Mouse (Mus musculus) neural tube, embryonic 14.5 days (tissue): ENCODE measurements around the gene Nup107. TPM values are rescaled to one million over a fixed set of nuclear protein-coding genes. Genes with fewer than 3 reads are reported as not detected.
"Not testable (repeated sequence)": the region's sequence is repeated elsewhere in the genome, so short reads cannot be mapped to it uniquely, and the experiment has no call there.

Experiments used
- ATAC-seq: fragments of 200-750 bp; cut with Nextera tagmentation; 2 replicates; pipeline ENCODE4 v1.8.0; 2017; ENCODE audit warnings: low read depth, mild to moderate bottlenecking, moderate TSS enrichment, moderate library complexity
- H3K27ac ChIP-seq: fragments of 300-500 bp; sonication (generic); 2 replicates; pipeline ENCODE4 v1.5.1; 2014; ENCODE audit warnings: low read depth, mild to moderate bottlenecking, control low read depth, low read length, moderate library complexity, mixed read lengths
- H3K27me3 ChIP-seq: fragments of 300-500 bp; sonication (generic); 2 replicates; pipeline ENCODE4 v1.6.1; 2014; ENCODE audit warnings: low read length; ENCODE audit not compliant: control insufficient read depth, insufficient read depth
- H3K36me3 ChIP-seq: fragments of 300-500 bp; sonication (generic); 2 replicates; pipeline ENCODE4 v1.6.1; 2014; ENCODE audit warnings: low read length, mixed read lengths; ENCODE audit not compliant: control insufficient read depth, insufficient read depth
- H3K4me1 ChIP-seq: fragments of 300-500 bp; sonication (generic); 2 replicates; pipeline ENCODE4 v1.6.1; 2014; ENCODE audit warnings: low read length; ENCODE audit not compliant: control insufficient read depth, insufficient read depth
- H3K4me2 ChIP-seq: fragments of 300-500 bp; sonication (generic); 2 replicates; pipeline ENCODE4 v1.6.1; 2014; ENCODE audit warnings: mild to moderate bottlenecking, low read depth, low read length, control low read depth
- H3K4me3 ChIP-seq: fragments of 300-500 bp; sonication (generic); 2 replicates; pipeline ENCODE4 v1.5.1; 2014; ENCODE audit warnings: low read depth, low read length, control low read depth, mixed read lengths
- H3K9ac ChIP-seq: fragments of 300-500 bp; sonication (generic); replicated peaks from 2 replicates; pipeline ENCODE4 v1.6.1; 2014; ENCODE audit warnings: low read depth, mild to moderate bottlenecking, control low read depth, low read length, mixed read lengths
- H3K9me3 ChIP-seq: fragments of 300-500 bp; sonication (generic); 2 replicates; pipeline ENCODE4 v1.6.1; 2016; ENCODE audit warnings: low read length; ENCODE audit not compliant: control insufficient read depth
- WGBS: fragments of 180-500 bp; shearing (Covaris S2); extraction: QIAGEN DNeasy Blood & Tissue Kit; methylation state at CpG from one replicate; pipeline ENCODE4 v1.1.7; 2014; 5-methylcytosine and 5-hydroxymethylcytosine counted together
- polyA plus RNA-seq: library from polyadenylated mRNA; unstranded; fragments of >200 nt; fragmentation: Nextera tagmentation; extraction: Ambion mirVana; gene quantifications from 2 replicates; pipeline ENCODE4 v1.2.1, GENCODE M21; 2014

Nup107 gene
- polyA plus RNA-seq, 1 experiment from 2014 or later = 34.5 TPM

DNA sequence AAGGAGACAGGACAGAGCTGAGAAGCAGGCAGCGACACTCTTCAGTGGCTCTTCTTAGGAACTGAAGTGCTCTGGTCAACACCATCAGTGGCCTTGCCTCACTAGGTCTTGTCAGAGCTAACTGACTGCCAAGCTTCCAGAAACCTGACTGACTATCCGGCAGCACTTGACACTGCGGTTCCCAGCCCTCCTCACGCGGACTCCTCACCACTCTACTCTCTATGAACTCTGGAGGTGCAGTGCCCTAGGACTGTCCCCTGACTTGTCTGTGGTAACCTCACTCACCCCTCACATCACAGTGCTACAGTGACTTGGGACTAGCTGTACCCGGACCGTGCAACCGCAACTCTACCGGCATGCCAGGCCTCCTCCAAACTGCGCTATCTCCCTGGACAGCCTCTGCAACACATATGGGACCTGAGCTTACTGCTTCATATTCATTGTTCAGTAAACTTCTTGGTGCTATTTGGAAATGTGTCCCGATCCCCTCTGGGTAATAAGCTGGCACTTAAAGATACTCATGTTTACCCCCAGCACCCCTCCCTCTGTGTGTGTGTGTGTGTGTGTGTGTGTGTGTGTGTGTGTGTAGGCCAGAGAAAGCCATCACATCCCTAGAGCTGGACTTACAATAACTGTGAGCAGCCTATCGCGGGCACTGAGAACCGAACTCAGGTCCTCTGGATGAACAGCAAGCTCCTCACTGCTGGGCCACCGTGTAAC lies 53.4 kb downstream of the Nup107 start:
- Histone ChIP-seq H3K4me1 (peaks cover 7% of the 10 kb centered on the region), H3K36me3 (peaks cover 37% of the 10 kb centered on the region), H3K27me3 (no peaks in the 10 kb centered on the region), H3K4me2 (no peak overlapping the region), H3K27ac (no peak overlapping the region), H3K9ac (no peak overlapping the region), H3K4me3 (no peak overlapping the region), H3K9me3 (no peaks in the 10 kb centered on the region)
- ATAC-seq = no peak
- WGBS = 97% methylated on average over 15 of the region's 15 CpGs

DNA sequence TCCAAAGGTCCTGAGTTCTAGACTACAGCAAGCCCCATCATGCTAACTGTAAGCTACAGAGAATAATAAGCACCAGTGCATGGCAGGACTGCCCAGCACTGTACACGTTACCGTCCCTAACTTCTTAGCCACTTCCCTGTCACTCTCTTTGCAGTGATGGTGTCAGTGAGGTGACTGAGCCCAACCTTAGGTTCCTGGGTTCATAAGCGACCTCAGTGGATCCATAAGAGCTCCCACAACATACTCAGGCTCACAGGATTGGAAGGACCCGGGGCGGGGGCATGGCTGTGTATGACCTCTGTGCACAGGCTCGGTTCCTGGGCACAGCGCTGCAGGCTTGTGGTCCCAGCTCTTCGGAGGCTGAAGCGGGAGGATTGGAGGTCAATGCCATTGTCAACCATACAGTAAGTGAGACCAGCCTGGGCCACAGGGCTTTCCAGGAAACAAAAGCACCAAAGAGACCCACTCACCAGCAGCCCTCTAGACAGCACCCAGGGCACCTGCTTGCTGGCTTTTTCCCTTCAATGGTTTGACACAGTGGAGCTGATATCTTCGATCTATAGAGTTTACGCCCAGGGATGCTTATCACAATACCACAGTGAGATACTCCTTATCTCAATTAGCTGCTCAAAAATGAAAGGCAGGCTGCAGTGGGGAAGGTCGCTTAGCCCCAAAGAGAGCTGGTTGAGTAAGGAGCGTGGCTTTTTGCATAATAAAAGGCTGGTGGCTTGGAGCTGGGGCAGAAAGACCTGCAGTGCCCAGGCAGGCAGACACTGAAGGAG lies 54.2 kb downstream of the Nup107 start:
- H3K4me2 ChIP-seq = no peak overlapping the region
- H3K4me3 ChIP-seq = no peak overlapping the region
- no peaks in the 10 kb centered on the region for H3K27me3 ChIP-seq
- no peak overlapping the region for H3K9ac ChIP-seq
- ATAC-seq = no peak
- WGBS = 86% methylated on average over 13 of the region's 13 CpGs
- no peaks in the 10 kb centered on the region for H3K4me1 ChIP-seq
- no peak overlapping the region for H3K27ac ChIP-seq
- peaks cover 37% of the 10 kb centered on the region for H3K36me3 ChIP-seq
- no peaks in the 10 kb centered on the region for H3K9me3 ChIP-seq

DNA sequence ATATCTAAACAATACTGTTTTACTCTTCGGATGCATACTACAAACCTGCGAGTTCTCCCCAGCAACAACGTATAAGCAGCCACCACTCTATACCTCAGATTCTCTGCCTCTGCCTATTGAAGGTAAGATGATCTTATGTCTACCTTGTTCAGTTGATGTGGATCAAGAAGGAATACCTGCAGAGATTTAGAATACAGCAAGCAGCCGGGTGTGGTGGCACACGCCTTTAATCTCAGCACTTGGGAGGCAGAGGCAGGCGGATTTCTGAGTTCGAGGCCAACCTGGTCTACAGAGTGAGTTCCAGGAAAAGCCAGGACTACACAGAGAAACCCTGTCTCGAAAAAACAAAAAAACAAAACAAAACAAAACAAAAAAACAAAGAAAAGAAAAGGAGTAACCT lies 55.0 kb downstream of the Nup107 start:
- H3K4me2 ChIP-seq, ATAC-seq: not testable (repeated sequence)

DNA sequence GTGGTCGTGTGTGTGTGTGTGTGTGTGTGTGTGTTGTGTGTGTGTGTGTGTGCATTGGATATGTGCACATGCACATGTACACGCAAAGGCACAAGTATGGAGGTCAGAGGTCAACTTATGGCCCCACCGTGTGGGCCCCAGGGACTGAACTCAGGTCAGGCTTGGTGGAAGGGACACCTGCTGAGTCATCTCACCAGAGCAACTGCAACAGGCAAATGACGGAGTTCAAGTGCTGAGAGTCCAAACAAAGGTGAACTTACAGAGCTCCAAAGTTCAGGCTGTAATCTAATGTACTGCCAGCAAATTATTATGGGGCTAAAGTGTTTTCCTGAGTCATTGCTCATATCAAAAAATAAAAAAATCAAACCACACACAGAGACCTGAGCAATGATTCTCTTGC lies 55.4 kb downstream of the Nup107 start:
- H3K4me3 ChIP-seq = no peak overlapping the region
- no peak overlapping the region for H3K9ac ChIP-seq
- no peak overlapping the region for H3K27ac ChIP-seq
- WGBS = 91% methylated on average over 4 of the region's 4 CpGs
- H3K4me1 ChIP-seq = no peaks in the 10 kb centered on the region
- H3K27me3 ChIP-seq = no peaks in the 10 kb centered on the region
- H3K36me3 ChIP-seq = peaks cover 37% of the 10 kb centered on the region
- ATAC-seq = no peak
- H3K9me3 ChIP-seq = no peaks in the 10 kb centered on the region
- no peak overlapping the region for H3K4me2 ChIP-seq

More for the DNA sequence above, 55.0 kb downstream of the Nup107 start:
- not testable (repeated sequence) for H3K9me3 ChIP-seq, H3K27me3 ChIP-seq, H3K4me1 ChIP-seq, H3K27ac ChIP-seq, H3K4me3 ChIP-seq, H3K9ac ChIP-seq
- peaks cover 37% of the 10 kb centered on the region for H3K36me3 ChIP-seq
- WGBS = 98% methylated on average over 8 of the region's 8 CpGs

DNA sequence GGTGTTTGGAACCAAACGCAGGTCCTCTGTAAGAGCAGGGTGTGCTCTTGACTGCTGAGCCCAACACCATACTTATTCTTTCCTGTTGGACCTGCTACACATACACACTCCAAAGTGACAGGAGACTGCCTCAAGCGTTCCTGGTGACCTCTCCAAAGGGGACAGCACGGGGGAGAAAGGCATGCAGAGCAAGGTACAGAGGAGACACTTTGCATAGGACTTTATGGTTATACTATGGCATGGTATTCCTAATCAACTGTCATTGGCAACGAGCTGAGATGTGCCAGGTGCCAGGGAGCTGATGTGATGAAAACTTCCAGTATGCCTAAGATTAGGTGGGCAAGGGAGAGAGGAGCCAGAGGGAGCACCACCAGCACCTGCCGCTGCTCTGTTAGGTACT lies 55.9 kb downstream of the Nup107 start:
- Histone ChIP-seq H3K4me3 (no peak overlapping the region), H3K9ac (no peak overlapping the region), H3K27ac (no peak overlapping the region), H3K4me2 (no peak overlapping the region), H3K4me1 (no peaks in the 10 kb centered on the region), H3K9me3 (no peaks in the 10 kb centered on the region), H3K36me3 (peaks cover 37% of the 10 kb centered on the region), H3K27me3 (no peaks in the 10 kb centered on the region)
- 91% methylated on average over 5 of the region's 5 CpGs for WGBS
- ATAC-seq = no peak

DNA sequence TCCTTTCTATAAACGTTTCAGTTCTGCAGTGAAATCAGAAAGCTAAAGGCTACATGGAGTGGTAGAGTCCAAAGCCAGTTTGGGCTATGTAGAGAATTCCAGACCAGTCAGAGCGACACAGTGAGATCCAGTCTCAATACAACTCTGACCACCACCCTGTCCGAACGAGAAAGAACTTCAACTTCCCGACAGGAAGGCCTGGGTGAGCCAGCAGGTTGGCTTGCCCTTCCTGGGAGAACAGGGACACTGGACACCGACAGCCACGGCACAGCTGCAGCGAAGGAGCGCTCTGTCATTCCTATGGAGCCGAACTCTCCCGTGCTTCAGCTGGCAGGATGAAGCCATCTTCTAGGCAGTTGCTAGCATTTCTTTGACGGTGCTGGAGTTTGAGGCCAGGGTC lies 57.1 kb downstream of the Nup107 start:
- ATAC-seq = not testable (repeated sequence)

DNA sequence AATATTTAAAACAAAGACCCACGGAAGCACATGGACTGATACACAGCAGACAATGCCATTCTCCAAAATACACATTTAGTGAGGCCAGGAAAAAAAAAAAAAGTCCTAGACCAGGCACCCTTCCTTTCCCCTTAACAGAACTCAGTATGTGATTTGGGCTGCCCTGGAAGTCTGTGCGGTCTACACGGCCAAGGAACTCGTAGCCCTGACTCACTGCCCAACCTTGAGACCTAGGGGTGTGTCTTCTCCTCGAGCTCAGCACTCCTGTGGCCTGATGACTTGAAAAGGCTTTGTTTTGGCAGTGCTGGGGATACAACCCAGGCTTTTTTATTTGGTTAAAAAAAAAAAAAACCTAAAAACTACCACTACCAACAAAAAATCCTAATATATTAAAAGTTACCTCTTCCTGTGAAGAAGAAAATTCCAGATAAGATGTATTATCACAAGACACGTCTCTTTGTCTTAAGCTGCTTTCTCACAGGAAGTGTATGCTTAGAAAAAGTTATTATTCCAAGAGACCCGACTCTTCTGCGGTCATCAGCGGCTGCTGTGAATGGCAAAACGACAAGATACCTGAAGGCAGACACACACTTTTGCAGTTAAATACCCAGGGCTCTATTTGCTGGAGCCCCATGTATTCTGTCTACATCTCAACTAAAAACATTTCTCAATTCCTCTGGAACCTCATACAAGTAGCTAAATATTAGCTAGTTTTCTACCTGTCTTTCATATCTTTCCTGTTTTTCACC lies 58.2 kb downstream of the Nup107 start:
- H3K27me3 ChIP-seq, H3K4me2 ChIP-seq, H3K4me1 ChIP-seq, H3K27ac ChIP-seq, ATAC-seq, H3K4me3 ChIP-seq, H3K9me3 ChIP-seq, H3K9ac ChIP-seq: not testable (repeated sequence)
- 87% methylated on average over 9 of the region's 10 CpGs for WGBS
- H3K36me3 ChIP-seq = peaks cover 30% of the 10 kb centered on the region

More for the DNA sequence above, 57.1 kb downstream of the Nup107 start:
- peaks cover 37% of the 10 kb centered on the region for H3K36me3 ChIP-seq
- not testable (repeated sequence) for H3K27me3 ChIP-seq, H3K4me3 ChIP-seq, H3K27ac ChIP-seq, H3K4me2 ChIP-seq, H3K9ac ChIP-seq, H3K4me1 ChIP-seq, H3K9me3 ChIP-seq
- WGBS = 91% methylated on average over 11 of the region's 12 CpGs

DNA sequence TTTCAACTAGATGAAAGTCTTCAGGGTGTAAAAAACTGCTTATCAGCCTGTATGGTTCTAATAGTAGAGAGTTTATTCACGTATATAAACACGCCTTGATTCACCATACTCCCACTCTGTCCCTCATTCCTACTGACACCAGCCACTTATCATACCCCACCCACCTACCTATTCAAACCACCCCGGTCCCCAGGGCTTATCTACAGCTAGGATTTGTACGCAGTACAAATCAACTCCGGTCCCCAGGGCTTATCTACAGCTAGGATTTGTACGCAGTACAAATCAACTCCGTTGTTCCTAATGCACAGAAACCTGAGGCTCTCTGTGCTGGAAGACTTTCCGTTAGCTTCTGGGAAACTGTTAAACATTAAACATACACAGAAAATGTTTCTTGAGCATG lies 58.9 kb downstream of the Nup107 start:
- not testable (repeated sequence) for H3K9ac ChIP-seq, H3K27ac ChIP-seq, H3K4me2 ChIP-seq, H3K4me3 ChIP-seq, H3K27me3 ChIP-seq, H3K4me1 ChIP-seq, H3K9me3 ChIP-seq, ATAC-seq
- H3K36me3 ChIP-seq = peaks cover 23% of the 10 kb centered on the region
- WGBS = 91% methylated on average over 8 of the region's 8 CpGs
